Mouse (Mus musculus) CD4-positive, CD25-positive, alpha-beta regulatory T cell, adult 4 months (primary cell): ENCODE measurements around the gene Gchfr. TPM values are rescaled to one million over a fixed set of nuclear protein-coding genes. Genes with fewer than 3 reads are reported as not detected.

Experiments
- ATAC-seq: one replicate; pipeline ENCODE4 v1.8.0; 2017
- polyA plus RNA-seq, 2 experiments: library from polyadenylated mRNA; unstranded; fragments of 100-300 nt; shearing (Covaris generic); gene quantifications; one replicate each; pipeline ENCODE4 v1.2.1; 2017

Gene Gchfr
- polyA plus RNA-seq, 2 experiments from 2014 or later, result not detected

DNA sequence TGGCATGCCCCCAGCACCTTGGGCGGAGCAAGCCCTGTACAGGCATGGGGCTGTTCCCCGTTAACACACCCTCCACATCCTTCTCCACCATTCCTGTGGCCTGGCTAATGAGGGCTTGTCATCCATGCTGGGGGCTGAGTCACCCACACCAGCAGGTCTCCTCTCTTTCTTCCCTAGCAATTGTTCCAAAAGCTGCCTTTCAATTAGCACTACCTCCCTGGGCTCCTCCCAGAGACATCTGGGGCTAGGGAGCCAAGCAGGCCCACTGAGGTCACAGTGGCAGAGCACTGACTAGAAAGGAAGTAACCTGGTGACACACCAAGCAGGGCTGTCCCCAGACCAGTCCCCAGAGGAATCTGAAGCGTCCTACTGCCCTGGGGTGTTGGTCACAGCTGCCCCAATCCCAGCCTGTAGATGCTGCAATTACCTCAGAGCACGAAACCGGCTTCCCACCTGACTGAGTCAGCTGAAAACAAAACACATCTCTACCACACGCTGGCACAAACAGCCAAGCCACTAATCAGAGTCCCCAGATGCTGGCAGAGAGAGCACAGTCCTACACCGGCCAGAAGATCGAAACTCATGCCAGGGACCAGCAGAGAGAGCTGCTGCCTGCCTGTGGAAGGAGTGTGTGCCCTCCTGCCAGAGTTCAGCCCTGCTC lies 6.5 kb downstream of the Gchfr start, which contains the start of gene Gm14137:
Gm14137 (plus strand) TSS at position 519 of the 661 bp plus-strand sequence.
- ATAC-seq, result no peak

DNA sequence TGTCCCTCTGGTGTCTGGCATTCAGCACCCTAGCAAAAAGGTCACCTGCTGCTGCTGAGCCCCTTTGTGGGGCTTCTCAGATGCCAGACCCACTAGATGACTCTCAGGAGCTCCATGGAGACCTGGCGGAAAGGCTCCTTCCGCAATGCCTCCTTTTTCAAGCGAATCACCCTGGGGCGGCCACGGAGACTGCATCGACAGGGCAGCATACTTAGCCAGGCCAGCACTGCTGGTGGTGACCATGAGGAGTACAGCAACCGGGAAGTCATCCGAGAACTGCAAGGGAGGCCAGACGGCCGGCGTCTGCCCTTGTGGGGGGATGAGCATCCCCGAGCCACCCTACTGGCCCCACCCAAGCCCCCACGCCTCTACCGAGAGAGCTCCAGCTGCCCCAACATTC lies 7.3 kb downstream of the Gchfr start:
- no peak for ATAC-seq

DNA sequence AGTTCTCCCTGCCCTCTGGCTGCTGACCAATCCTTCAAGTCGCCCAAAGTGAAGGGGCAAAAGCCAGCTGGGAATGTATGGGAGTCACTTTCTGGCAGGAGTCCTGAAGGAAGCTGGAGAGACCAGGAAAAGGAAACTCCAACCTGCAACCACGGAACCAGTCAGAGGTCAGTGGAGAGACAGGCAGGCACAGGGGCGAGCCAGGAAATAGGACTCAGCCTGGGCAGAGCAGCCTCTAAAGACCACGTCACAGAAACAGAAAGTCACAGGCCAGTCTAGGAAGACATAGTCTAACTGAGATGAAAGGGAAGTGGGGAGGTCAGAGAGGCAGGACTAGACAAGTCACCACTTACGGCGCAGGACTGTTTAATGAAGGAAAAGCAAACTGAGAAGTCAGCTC lies 8.0 kb downstream of the Gchfr start:
- ATAC-seq, result no peak

GRCm38 (mm10) chr2:119176761-119177160 lies 9.2 kb downstream of the Gchfr start:
- ATAC-seq, result no peak

DNA sequence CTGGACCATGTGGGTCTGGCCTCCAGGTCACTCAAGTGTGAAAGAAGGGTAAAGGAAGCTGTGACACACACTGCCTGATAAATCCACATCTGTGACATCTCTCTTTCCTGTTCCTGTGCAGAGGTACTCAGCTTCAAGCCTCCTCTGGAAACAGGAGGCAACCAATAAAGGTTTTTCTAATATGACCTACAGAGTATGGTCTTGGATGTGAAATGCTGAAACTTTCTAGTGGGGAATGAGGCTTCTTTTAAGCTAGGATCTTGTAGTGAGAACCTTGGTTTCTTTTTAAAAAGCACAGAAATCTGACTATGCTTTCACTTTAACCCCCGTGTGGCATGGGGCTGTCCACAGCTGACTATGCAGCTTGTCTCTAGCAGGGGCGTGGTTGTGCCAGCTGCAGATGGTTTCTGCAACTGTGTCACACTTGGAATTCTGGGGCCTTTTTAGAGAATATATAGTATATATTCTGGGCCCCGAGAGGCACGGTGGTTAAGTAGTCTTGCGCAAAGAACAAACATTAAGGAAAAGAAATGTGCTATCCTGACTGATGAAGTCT lies 9.9 kb downstream of the Gchfr start:
- no peak for ATAC-seq

DNA sequence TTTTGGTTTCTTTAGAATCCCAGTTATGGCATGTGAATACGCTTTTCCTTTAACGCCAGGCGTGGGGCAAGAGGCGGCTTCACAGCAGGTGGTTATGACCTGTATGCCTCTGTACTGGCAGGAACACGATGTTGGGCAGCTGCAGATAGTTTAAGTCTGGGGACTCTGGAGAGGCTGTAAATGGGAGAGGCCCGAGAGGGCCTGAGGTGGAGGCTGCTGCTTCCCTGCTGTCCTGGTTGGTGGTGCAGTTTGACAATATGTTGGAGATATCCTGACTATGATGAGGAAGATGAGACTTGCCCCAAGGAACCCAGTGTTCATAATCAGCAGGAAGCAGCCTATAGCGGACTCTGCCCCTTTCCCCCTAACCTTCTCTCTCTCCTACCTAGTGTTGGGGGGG lies 15.3 kb downstream of the Gchfr start:
- no peak for ATAC-seq

- peak; percentile 96 for ATAC-seq
These were observed 21.6 kb downstream of the Gchfr start for GRCm38 (mm10) chr2:119189029-119189710.

- ATAC-seq, result no peak
These were observed 23.4 kb downstream of the Gchfr start for GRCm38 (mm10) chr2:119190969-119191368.

DNA sequence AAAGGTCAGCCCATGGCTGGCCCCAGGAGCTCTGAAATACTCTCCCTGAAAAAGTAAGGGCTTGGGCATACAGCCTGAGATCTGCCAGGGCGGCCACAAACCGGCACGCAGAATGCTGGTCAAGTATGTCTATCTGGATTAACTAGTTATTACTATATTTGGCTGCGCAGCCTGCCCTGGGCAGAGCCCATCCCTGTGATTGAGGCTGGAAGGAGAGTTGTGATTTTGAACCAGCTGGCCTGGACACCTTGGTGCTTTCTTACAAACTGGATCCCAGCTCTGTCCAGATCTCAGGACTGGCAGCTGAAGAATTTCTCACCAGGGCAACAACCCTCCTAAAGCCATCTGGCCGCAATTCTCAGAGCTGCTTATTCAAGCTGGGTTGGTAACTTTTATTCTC lies 26.6 kb downstream of the Gchfr start:
- no peak for ATAC-seq

DNA sequence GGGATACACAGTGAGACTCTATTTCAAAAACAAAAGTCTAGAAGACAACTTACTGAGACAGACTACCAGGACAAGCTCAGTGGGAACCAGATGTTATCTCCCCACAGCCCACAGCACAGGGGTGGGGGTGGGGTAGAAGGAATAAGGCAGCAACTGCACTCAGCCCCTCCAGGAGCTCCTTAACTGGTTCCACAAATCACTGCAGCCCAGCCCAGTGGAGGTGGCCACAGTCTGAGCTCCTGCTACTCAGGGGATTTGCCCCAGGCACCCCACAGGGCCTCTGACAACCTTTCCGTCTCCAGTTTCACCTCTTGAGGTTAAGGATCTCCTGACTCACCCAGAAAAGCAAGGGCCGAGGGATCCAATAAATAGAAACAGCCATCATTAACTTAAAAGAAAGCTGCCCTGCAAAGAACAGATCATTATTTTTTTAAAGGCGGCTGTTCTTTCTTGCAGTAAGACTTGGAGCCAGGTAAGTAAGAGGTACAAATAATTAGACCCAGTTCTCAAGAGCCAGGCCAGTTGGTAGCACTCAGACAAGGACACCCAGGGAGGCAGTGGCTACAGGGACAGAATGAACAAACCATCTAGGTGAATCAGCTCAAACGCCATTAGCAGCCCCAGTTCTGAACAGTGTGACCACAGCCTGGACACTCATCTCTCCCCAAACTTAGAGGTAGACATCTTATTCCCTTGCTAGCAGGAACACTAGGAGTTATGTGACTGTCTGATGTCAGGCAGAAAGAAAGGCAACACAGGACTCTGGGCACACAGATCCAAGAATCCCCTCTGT lies 28.9 kb downstream of the Gchfr start:
- no peak for ATAC-seq

DNA sequence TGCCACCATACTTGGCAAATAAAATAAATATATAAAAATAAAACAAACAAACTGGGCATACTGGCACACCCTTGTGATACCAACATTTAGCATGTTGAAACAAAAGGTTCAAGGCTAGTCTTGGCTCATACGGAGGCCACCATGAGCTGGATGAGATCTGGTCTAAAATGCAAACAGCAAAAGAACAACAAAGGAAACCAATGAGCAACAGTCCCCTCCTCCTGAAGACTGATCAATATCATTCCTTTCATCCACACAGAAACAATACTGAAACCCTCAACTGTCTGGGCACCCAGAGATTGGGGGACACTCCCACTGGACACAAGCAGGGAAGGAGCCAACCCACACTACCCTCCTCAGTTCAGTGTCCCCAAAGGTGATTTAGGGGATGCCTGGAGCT lies 29.9 kb downstream of the Gchfr start:
- ATAC-seq, result no peak

- no peak for ATAC-seq
These were observed 30.5 kb downstream of the Gchfr start for GRCm38 (mm10) chr2:119198049-119198448.

DNA sequence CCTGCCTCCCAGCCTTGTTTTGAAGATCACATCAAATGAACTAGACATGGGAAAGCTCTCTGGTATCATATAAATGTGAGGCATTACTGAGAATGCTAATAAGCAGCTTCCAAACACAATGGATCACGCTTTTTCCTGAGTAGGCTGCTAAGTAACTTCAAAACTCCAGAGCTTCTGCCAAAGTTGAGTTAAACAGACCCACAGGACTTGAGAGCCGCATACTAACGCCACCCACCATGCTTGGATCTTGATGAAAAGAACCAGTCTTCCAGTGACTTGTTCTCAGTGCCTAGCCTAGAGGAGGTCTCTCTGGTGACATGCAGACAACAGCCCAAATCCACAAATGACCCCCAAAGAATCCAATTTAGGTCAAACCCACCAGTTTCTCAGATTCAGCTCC lies 31.4 kb downstream of the Gchfr start:
- ATAC-seq, result no peak

- ATAC-seq, result no peak
These were observed 35.4 kb downstream of the Gchfr start for GRCm38 (mm10) chr2:119202914-119203453.

DNA sequence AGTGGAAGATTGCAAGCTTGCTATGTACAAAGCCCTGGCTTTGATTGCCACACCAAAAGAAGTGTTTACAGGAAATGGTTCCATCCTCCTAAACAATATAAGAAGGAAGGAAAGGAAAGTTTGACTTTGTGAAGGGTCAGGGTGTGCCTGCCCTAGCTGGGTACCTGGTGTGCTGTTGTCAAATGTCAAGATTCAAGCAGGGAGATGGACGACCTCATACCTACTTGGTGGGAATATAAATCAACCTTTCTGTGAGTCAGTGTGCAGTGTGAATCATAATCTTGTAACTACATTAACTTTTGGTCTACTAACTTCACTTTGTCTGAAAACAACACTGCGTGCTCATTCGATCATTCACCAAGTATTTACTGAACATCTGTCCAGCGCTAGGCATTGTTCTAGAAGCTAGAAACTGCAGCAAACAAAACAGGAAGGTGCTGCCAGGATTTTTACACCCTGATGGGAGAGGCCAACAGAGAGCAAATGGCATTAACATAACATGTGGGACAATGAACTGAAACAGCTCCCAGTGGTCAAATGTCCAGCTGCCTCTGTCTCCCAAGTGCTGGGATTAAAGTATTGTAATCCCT lies 36.4 kb downstream of the Gchfr start:
- ATAC-seq, result no peak

- ATAC-seq, result no peak
These were observed 40.4 kb downstream of the Gchfr start for GRCm38 (mm10) chr2:119207961-119208343.

DNA sequence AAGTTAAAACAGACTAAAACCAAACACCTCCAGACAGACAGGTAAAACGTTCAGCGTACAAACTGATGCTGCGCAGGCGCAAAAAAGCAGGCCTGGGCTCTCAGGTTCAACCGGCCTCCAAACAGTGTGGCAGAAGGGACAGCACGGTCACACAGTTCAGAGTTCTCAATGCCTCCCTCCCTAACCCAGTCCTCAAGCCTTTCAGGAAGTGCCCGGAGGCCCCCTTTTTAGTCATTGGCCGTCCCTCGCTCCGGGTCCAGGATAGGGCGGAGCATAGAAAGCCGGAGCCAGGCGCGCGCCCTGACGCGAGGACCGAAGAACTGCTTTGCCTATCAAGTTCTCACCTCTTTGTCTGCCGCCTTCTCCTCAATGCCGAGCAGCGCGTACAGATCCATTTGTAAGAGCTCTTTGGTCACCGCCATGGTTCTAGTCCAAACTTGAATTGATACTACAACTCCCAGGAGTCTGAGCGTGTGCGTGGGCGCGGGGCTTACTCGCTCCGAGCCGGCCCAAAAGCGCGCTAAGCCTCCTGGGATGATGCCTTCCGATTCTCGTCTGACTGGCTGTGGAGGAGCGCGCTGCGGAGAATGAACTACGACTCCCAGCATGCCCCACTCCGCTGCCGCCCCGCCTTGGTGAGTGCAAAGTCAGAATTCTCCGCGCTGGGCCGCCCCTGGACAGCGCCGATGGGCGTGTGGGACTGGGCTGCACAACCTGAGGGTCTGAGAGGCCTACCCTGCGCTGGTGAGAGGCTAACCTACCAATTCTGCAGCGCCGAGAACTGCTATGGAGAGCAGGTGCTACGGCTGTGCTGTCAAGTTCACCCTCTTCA lies 41.0 kb downstream of the Gchfr start, which contains the start of the genes Zfyve19 and Dnajc17:
Zfyve19 (plus strand) TSS at position 274 of the 832 bp plus-strand sequence.
Dnajc17 (minus strand) TSS at position 452 of the 832 bp plus-strand sequence.
- peak; percentile 98 for ATAC-seq

DNA sequence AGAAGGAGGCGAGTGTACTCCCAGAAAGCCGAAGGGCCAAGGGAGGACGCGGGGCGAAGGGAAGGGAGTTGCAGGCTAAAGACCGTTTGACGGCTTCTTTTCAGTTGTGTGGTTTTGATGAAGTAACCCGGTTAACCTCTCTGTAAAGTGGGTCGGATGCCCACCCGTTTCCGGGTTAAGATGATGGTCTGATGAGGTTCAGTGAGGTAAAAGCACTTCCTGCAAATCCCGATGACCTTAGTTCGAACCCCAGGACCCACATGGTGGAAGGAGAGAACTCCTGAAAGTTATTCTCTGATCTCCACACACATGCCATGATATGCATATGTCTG lies 41.6 kb downstream of the Gchfr start:
- peak; percentile 15 for ATAC-seq
